Mouse (Mus musculus): Measurements from ENCODE around the gene Sptssb.

Sptssb gene

DNA sequence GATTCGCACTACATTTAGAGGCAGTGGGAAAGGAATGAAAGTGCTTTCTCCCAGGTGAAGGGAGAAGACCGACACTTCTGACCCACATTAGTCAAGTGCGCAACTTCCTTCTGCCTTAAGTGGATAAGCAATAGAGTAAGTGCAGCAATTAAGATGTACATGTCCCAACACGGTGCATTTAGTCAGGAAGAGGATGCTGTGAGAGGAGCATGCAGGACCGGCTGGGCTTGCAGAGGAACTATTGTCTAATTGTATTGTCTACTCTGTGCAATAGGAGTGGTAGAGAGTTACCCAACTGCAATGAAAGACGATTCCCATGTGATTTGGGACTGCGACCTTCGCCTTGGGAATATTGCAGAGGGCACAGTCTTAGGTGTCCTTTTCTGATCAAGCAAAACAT, 30.2 kb downstream of the Sptssb start:
- DNase-seq = no peak

DNA sequence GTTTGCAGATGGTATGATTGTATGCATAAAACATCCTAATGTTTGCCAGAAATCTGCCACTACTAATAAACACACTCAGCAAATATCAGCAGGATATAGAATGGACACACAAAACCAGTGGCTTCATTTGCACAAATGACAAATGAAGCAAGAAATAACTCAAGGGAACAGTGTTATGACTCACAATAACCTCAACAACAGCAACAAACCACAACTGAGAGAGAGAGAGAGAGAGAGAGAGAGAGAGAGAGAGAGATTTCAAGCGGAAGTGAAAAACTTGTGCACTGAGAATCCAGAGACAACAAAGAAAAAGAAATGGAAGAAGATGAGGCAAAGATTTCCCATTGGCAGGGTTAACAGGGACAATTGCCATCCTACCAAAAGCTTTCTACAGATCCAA, 35.2 kb downstream of the Sptssb start:
- DNase-seq = no peak

DNA sequence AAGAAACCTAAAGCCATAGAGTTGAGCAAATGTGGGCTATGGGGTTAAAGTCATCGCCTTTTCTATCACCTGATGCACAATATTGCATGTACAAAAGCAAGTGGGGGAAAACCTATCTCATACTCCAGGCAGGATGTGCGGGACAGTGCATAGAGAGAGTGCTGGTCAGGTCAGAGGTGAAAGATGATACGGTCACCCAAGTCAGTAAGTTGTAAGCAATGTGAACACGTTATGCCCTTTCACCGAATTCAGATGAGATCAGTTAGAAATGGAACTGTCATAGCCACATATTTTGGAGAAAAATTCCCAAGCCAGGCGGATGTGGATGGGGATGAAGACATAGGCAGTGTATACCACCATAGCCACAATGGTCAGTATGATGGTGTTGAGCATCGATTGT, 39.1 kb downstream of the Sptssb start:
- DNase-seq = no peak

DNA sequence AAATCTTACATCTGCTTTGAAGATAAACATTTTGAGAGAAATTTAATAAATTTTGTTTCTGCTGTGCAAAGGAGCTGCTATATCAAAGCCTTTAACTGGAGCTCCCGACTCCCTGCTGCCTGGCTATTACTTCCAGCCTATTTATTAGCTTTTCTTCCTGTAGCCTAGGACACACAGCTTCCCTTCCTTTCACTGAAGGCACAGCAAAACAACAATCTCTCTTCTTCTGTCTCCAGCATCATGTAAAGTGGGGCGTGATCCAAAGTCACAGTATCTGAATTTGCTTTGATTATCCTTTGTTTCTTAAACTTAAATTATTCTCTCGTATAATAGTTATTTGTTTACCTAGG, 39.9 kb downstream of the Sptssb start:
- no peak for DNase-seq

DNA sequence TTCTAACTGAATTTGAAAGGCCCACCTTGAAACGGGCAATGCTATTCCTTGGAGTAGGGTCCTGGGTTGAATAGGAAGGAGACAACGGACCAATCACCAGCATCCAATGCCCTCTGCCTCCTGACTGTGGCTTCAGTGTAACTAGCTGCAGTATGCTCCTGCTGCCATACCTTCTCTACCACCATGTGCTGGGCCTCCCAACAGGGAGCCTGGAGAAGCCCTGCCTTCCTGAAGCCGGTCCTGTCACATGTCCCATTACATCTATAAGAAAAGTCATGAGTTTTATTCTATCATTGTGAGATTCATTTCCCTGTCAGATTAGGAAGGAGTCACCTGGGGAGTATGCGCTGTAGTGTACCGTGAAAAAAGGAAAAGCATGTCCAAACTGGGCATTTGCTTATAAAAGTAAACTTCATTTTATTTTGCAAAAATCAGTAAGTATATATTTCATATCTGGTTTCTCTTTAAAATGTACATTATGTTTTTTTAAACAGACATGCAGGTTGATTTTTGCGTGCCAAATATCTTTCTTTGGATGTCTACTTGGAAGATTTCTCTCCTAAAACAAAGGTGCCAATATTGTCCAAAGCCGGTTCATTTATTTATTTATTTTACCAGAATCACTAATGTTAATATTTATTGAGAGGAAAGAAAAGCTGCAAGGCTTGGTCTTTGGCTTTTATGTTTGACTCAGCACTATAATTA, 40.4 kb downstream of the Sptssb start:
- no peak for DNase-seq

DNA sequence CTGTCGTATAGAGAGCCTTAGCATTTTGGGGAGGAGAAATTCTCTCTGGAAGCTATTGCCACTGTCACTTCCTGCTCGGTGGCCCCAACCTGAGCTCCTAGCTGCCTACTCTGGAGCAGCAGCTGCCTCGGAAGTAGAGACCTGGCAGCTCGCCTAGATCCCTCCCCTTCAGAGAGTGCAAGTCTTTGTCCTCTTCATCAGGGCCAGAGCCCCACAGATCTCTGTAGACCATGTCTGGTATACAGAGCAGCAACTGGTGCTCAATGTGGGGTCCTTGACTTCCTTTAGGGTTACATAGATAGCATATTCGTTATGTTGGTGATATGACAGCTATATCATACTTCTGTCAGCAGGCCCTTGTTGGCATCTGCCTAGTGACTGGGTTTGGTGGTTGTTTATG, 41.3 kb downstream of the Sptssb start:
- no peak for DNase-seq

DNA sequence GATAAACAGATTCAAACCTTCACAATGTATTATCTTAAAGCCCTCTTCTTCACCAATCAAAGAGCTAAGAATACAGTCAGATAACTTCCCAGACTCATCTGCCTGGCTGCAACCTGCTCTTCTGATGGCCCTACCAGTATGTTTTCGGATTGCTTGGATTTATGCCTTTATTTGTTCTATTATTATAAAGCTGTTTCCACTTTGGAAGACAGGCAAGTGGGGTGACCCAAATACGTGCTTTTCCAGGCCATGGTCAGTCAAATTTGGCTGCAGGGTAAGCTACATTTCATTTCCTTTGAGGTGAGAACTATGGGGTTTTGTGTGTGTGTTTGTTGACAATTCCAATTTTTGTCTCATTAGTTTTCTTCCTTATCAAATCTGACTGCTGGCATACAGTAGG, 43.2 kb downstream of the Sptssb start:
- no peak for DNase-seq

DNA sequence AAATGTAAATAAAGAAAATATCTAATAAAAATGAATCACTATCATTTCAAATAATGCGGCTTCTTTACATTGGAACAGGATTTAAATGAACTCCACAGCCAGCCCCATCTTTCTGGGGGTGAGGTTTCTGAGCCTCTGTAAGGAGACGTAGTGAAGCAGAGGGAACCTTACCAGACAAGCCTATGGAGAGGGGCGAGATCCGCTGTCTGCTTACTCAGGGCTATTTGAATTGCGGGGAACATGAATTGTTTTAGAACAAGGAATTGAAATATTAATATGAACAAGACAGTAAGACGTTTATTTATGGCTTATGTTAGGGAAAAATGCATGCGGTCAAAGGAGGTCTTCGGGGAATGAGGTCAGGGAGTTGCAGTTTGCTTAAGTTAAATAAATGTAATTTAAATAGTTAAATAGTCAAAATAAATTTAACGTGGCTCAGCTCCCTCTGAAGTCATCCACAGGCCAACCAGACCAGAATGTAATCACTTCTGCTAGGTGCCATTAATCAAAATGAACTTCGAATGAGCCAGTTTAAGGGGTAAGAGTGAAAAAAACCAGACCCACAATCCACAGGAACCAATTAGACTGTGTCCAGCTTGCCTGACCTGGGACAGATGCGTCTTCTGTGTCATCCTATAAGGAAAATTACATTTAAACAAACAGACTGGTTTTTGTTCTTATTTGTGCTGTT, 46.6 kb downstream of the Sptssb start:
- no peak for DNase-seq

DNA sequence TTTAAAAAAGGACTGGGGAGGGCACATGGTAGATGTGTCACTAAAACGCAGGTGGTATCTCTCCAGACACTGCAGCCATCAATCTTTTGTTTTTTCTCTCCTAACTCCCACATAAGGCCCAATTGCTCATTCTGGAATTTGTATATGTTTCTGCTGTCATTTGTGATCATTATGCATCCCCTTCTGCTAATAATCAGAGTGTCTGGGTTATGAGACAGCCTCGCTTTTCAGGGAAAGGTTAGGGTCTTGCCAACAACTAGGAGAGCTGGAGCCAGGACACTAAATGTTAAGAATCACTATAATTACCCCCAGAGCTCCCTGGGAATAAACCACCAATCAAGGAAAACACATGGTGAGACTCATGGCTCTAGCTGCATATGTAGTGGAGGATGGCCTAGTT, 47.3 kb downstream of the Sptssb start:
- no peak for DNase-seq

DNA sequence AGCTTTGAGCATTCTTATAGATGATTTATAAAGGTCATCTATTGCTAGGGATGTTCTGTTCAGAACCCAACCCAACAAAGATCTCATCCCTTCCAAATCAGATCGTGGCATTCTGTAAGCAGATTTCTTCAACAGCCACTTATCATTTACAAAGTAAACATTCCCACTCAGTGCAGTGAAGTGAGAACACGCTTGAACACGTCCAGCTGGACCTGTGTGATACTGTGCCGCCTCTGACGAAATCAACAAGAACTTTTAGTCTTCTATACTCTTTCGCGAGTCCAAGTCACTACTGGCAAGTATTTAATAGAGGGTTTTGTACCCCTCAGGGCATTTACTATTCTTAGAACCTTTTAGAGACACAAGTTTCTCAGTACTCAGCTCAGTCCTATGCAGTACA, 51.3 kb downstream of the Sptssb start:
- DNase-seq = no peak

DNA sequence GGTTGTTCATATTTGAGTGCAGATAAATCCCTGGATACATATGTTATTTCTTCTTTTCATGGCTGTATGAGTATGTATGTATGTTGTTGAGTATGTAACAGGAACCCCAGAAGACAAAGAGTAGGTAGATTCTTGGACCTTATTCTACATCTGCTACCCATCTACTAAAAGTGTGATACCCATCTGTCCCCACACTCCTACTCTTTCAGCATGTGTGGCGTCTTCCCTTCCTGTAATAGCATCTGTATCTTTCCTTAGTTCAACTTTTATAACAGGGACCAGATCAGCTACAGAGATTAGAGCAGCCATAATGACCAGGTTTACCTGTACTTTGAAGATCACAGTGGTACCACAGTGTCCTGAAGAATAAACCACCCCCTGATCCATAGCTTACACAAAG, 56.6 kb downstream of the Sptssb start:
- DNase-seq = no peak

DNA sequence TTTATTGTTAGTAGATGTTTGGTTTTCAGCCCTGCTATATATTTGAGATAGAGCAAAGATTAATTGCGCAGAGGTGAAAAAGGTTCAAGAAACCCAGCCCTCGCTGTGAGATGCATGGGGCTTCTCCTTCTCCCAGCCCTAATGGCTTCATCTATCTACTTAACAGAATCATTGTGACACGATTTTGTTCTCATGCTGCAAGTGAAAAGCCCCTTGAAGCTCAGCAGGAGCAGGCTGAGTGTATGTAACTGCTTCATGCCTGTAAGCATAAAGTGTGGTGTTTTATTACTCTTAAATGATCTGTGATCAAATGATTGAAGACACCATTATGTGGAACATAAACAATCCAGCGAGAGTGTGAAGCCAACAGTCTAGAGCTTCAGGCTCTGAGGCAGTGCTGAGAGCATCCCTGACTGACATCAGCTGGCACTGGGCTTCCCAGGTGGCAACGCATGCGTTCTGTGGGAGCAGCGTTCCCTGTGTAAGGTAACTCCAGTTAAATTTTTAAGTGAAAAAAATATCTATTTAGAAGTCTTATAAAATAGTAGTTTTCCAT, 58.8 kb downstream of the Sptssb start:
- no peak for DNase-seq

DNA sequence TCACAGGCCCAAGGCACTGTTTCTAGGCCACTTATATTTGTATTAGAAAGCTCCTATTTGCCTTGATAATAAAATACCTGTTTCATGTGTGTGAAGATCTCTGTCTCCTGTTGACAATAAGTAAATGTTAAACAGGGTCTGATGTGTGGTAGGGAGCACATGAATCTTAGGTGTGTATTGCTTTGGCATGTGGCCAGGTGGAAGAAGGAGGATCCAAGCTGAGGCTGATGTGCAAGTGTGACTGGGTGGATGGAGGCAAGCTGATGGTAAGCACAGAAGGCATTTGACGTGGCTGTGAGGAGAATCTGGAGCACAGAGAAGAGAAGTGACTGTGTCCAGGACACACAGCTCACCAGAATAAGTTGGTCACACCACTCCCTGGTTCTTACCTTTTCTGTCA, 60.6 kb downstream of the Sptssb start:
- DNase-seq = no peak

DNA sequence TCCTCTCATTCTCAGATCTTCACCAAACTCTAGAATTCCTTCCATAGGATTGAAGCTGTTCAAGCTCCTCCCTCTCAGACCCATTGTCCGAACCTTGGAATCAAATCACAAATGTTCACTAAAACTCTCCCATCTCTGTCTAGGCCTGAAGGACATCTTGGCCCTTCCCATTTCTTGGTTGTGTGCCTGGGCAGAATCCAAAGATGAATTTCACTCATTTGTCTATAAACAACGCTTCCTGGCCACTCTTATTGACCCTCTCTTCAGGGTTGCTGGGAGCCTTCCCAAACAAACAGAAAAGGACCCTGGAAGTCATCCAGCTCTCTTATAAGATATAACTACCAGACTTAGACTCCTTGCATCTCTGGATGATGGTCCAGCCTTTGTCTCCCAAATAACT, 61.8 kb downstream of the Sptssb start:
- DNase-seq = peak in 1 of 2 experiments; percentile 11

DNA sequence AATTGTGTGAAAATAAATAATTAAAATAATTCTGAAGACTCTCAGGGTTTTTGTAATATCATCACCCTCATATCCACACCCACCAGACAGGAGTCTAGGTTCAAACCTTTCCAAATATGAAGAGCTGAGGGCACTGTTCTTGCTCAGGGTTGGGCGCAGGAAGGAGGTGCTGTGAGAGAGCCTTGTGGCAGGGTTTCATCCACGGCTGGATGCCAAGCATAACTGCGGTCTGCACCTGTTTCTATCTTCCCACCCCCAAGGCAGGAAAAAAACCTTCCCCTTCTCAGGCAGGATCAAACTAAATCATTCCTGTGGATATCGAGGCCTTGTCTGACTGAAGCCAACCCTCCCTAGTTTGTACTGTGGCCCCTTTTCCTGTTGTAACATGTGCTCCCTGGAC, 62.2 kb downstream of the Sptssb start:
- DNase-seq = no peak

DNA sequence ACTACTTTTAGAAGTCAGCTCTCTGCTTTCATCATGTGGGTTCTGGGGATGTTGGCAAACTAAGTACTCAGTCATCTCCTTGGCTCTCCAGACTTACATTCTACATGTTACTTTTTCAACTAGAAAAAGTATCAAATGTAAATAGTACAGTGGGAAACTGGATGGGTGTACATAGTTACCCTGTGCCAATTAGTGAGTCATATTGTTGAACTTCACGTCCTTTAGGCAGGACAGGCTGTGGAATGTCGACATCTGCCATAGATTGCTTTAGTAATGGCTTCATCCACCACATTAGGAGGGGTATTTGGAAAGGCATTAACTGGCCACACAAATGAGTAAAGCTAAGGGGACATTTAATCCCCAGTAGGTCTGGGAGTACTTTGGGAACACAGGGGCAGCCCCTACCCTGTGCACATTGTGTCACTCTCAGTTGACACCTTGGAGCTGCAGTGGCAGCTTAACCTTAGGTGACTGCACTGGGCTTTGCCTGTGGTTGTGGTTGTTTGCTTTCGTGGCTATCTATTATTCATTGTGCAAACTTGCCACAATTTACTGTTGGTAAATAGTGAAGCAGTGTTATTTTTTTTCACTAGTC, 66.8 kb downstream of the Sptssb start:
- no peak for DNase-seq

DNA sequence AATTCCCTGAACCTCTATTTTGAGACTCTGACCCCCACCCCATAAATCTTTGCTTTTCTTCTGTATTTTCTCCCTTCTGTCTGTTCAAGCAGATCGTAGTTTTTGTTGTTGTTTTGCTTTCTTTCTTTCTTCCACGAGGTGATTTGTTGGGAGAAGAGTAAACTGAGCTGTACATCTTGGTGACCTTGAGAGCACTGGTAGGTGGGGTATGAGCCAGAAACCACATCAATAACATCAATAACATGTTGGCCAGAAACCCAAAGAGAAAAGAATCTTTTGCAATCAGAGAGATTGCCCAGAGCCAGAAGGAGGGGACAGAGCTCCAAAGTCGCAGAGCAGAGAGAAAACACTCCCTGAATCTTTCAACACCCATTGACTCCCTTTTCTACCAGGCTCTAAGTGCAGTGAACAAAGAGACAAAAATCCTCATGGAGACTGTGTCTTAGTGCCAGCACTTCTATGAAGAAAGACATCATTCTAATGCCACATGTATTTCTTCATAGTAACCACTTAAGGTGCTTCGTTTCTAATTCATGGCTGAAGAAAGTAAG, 80.4 kb downstream of the Sptssb start:
- no peak for DNase-seq

DNA sequence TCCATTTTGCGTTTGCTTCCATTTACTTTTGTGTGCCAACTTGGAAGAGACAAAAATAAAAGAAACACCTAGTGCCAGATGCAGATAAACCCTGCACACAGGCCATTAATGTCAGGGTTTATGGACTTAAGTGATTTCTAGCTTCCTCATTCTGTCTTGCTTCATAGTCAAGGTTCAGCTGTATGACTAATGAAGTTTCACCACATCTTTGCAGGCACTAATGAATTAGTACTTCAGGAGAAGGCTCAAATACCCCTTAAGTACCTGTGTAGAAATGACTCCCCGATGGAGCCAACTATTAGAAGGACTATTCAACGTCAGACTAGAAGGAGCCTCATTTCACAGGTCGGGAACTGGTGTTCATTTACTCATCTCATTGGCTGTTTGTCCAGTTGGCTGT, 86.4 kb downstream of the Sptssb start:
- DNase-seq = no peak

All from lung, postnatal 4 days (tissue).